Mouse (Mus musculus) neural tube, embryonic 13.5 days (tissue): ENCODE data around the gene Gm8660. TPM values are rescaled to one million over a fixed set of nuclear protein-coding genes. Genes with fewer than 3 reads are reported as not detected.
"Not testable (repeated sequence)": the region's sequence is repeated elsewhere in the genome, so short reads cannot be mapped to it uniquely, and the experiment has no call there.

Source experiments
- ATAC-seq: fragments of 200-750 bp; cut with Nextera tagmentation; 2 replicates; pipeline ENCODE4 v1.8.0; 2017; ENCODE audit warnings: low read depth, mild to moderate bottlenecking, moderate TSS enrichment, moderate library complexity
- H3K27ac ChIP-seq: fragments of 300-500 bp; sonication (generic); replicated peaks from 2 replicates; pipeline ENCODE4 v1.5.1; 2015; ENCODE audit warnings: moderate library complexity, mild to moderate bottlenecking, inconsistent platforms
- H3K27me3 ChIP-seq: fragments of 300-500 bp; sonication (generic); 2 replicates; pipeline ENCODE4 v1.6.1; 2015; ENCODE audit warnings: mild to moderate bottlenecking, inconsistent platforms
- H3K36me3 ChIP-seq: fragments of 300-500 bp; sonication (generic); 2 replicates; pipeline ENCODE4 v1.6.1; 2015; ENCODE audit warnings: mild to moderate bottlenecking, inconsistent platforms
- H3K4me1 ChIP-seq: fragments of 300-500 bp; sonication (generic); replicated peaks from 2 replicates; pipeline ENCODE4 v1.6.1; 2015; ENCODE audit warnings: inconsistent platforms
- H3K4me2 ChIP-seq: fragments of 300-500 bp; sonication (generic); 2 replicates; pipeline ENCODE4 v1.6.1; 2015; ENCODE audit warnings: inconsistent platforms, mild to moderate bottlenecking, moderate library complexity
- H3K4me3 ChIP-seq: fragments of 300-500 bp; sonication (generic); 2 replicates; pipeline ENCODE4 v1.5.1; 2015; ENCODE audit warnings: mild to moderate bottlenecking, inconsistent platforms
- H3K9ac ChIP-seq: fragments of 300-500 bp; sonication (generic); 2 replicates; pipeline ENCODE4 v1.6.1; 2015; ENCODE audit warnings: moderate library complexity, mild to moderate bottlenecking, inconsistent platforms
- H3K9me3 ChIP-seq: fragments of 300-500 bp; sonication (generic); 2 replicates; pipeline ENCODE4 v1.6.1; 2016; ENCODE audit warnings: inconsistent platforms
- WGBS: fragments of 180-500 bp; shearing (Covaris S2); methylation state at CpG from one replicate; pipeline ENCODE4 v1.1.7; 2015; 5-methylcytosine and 5-hydroxymethylcytosine counted together
- polyA plus RNA-seq: library from polyadenylated mRNA; unstranded; fragments of >200 nt; fragmentation: Nextera tagmentation; extraction: Ambion mirVana; gene quantifications from 2 replicates; pipeline ENCODE4 v1.2.1, GENCODE M21; 2015

Gm8660 gene
- not detected in 2 replicates for polyA plus RNA-seq

- H3K27me3 ChIP-seq, H3K27ac ChIP-seq, H3K9ac ChIP-seq, ATAC-seq, H3K4me1 ChIP-seq, H3K4me3 ChIP-seq, H3K9me3 ChIP-seq, H3K4me2 ChIP-seq, H3K36me3 ChIP-seq: not testable (repeated sequence)
- WGBS: no CpG with 5 or more reads among the region's 1 CpGs
Measured at GRCm38 (mm10) chr7:22370939-22371338, at the start of gene Gm8660. Gm8660 (minus strand) TSS chr7:22371039.

GRCm38 (mm10) chr7:22413283-22413682 is 42.4 kb upstream of the Gm8660 start, which contains the start of gene Vmn1r148:
Vmn1r148 (plus strand) TSS chr7:22413583.
- ATAC-seq, H3K9me3 ChIP-seq, H3K9ac ChIP-seq, H3K27me3 ChIP-seq, H3K4me2 ChIP-seq, H3K27ac ChIP-seq, H3K4me1 ChIP-seq, H3K4me3 ChIP-seq, H3K36me3 ChIP-seq: not testable (repeated sequence)
- no CpG with 5 or more reads among the region's 3 CpGs for WGBS

- H3K9me3 ChIP-seq, H3K27ac ChIP-seq, H3K4me2 ChIP-seq, H3K36me3 ChIP-seq, ATAC-seq, H3K9ac ChIP-seq, H3K4me3 ChIP-seq, H3K4me1 ChIP-seq, H3K27me3 ChIP-seq: not testable (repeated sequence)
- WGBS: no CpG with 5 or more reads among the region's 2 CpGs
Measured at GRCm38 (mm10) chr7:22329617-22330016, 41.2 kb downstream of the Gm8660 start, which contains the start of gene Gm4187. Gm4187 (minus strand) TSS chr7:22329717.

Other genes starting within 250 kb of the Gm8660 start
- gene Gm10666, start 236.3 kb downstream of the Gm8660 start, polyA plus RNA-seq: not detected in 2 replicates
- not detected in 2 replicates for gene Vmn1r142, start 207.0 kb downstream of the Gm8660 start, polyA plus RNA-seq
- gene Vmn1r143, start 181.7 kb downstream of the Gm8660 start, polyA plus RNA-seq: not detected in 2 replicates
- gene Gm8653, start 169.8 kb downstream of the Gm8660 start, polyA plus RNA-seq: not detected in 2 replicates
- gene Gm8453, start 141.6 kb downstream of the Gm8660 start, polyA plus RNA-seq: not detected in 2 replicates
- gene Gm4187, start 41.3 kb downstream of the Gm8660 start, polyA plus RNA-seq: not detected in 2 replicates
- not detected in 2 replicates for gene Vmn1r148, start 42.5 kb upstream of the Gm8660 start, polyA plus RNA-seq
- not detected in 2 replicates for gene Vmn1r149, start 67.2 kb upstream of the Gm8660 start, polyA plus RNA-seq
- gene Gm10665, start 93.0 kb upstream of the Gm8660 start, polyA plus RNA-seq: not detected in 2 replicates
- gene Vmn1r151, start 128.6 kb upstream of the Gm8660 start, polyA plus RNA-seq: not detected in 2 replicates
- gene Vmn1r152, start 151.9 kb upstream of the Gm8660 start, polyA plus RNA-seq: not detected in 2 replicates
- gene Gm8677, start 163.8 kb upstream of the Gm8660 start, polyA plus RNA-seq: not detected in 2 replicates
- gene Gm4201, start 194.3 kb upstream of the Gm8660 start, polyA plus RNA-seq: not detected in 2 replicates
- gene Gm4565, start 217.1 kb upstream of the Gm8660 start, polyA plus RNA-seq: not detected in 2 replicates